Comparison of ENCODE assay signal across 8 mouse cellular contexts in the genomic region with DNA sequence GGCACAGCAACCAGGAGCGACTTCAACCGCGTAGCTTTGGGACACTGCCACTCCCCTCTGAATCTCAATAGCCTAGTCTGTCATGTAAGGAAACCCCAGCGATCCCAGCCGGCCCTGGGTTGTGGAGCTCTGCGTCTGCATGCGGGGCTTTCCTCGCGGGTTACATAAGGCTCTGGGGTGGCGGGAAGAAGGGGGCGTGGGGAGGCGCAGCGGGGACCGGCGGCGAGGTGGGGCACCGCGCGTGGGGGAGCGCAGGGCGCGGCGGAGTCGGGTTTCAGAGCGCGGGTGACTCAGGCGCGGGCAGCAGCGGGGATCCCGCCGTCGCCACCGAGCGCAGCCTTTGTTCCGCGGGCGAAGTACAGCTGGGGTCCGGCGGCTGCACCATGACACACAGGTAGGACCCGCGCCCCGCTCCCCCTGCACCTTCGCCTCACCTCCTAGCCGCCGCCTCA. TPM values are rescaled to one million over a fixed set of nuclear protein-coding genes. Genes with fewer than 3 reads are reported as not detected.
DNase-seq lines count a peak whose midpoint lies in the region; ATAC-seq and TF ChIP-seq lines count a peak whose summit lies in the region.

Gene Col15a1, plus strand, starts transcription at position 193 of the 452 bp plus-strand sequence.

- no peaks in the 10 kb centered on the region for H3K9me3 ChIP-seq in embryonic facial prominence, embryonic 12.5 days
- H3K9me3 ChIP-seq in heart, embryonic 12.5 days (replicated peaks) = no peaks in the 10 kb centered on the region
- H3K9me3 ChIP-seq in limb, embryonic 15.5 days = no peaks in the 10 kb centered on the region
- H3K9me3 ChIP-seq in stomach, embryonic 16.5 days (replicated peaks; ENCODE audit: control insufficient read depth, low read length) = no peaks in the 10 kb centered on the region

- H3K27me3 ChIP-seq in embryonic facial prominence, embryonic 12.5 days = peaks cover 62% of the 10 kb centered on the region
- peaks cover 82% of the 10 kb centered on the region for H3K27me3 ChIP-seq in heart, embryonic 12.5 days (replicated peaks)
- H3K27me3 ChIP-seq in limb, embryonic 15.5 days = peaks cover 57% of the 10 kb centered on the region
- H3K27me3 ChIP-seq in stomach, embryonic 16.5 days (ENCODE audit: control insufficient read depth, insufficient read depth, low read length) = peaks cover 34% of the 10 kb centered on the region
- no peaks in the 10 kb centered on the region; the same call in 1 of the 2 replicates for H3K27me3 ChIP-seq in cerebellum, adult 2 months (ENCODE audit: control insufficient read depth, insufficient read depth, low read length)

- WGBS in embryonic facial prominence, embryonic 12.5 days = under 1% methylated on average over 41 of the region's 45 CpGs
- WGBS in heart, embryonic 12.5 days = under 1% methylated on average over 45 of the region's 45 CpGs
- under 1% methylated on average over 36 of the region's 45 CpGs for WGBS in limb, embryonic 15.5 days
- WGBS in stomach, embryonic 16.5 days = under 1% methylated on average over 25 of the region's 45 CpGs
- WGBS in cerebellum, adult 2 months = under 1% methylated on average over 45 of the region's 45 CpGs

- 0 out of 2 replicates have a peak, but pooled peaks have one; percentile 24 for ATAC-seq in embryonic facial prominence, embryonic 12.5 days (ENCODE audit: insufficient number of reproducible peaks, insufficient read depth, low FRiP score, low TSS enrichment)
- no peak for ATAC-seq in heart, embryonic 12.5 days (ENCODE audit: insufficient number of reproducible peaks, low FRiP score)
- 0 out of 2 replicates have a peak, but pooled peaks have one; percentile 25 for ATAC-seq in limb, embryonic 15.5 days (ENCODE audit: insufficient number of reproducible peaks, low FRiP score, low TSS enrichment, low read depth)
- ATAC-seq in stomach, embryonic 16.5 days (ENCODE audit: insufficient read depth, low FRiP score) = no peak
- no peak for ATAC-seq in inflammation-experienced regulatory T-cells, adult 6 months

- H3K27ac ChIP-seq in embryonic facial prominence, embryonic 12.5 days = 0 out of 2 replicates have a peak within 1 kb of the TSS, but pooled peaks have one; percentile 17
- H3K27ac ChIP-seq in heart, embryonic 12.5 days (ENCODE audit: poor library complexity, severe bottlenecking) = no peak within 1 kb of the TSS
- peak within 1 kb of the TSS; percentile 54 for H3K27ac ChIP-seq in limb, embryonic 15.5 days
- H3K27ac ChIP-seq in stomach, embryonic 16.5 days (ENCODE audit: low read length) = peak within 1 kb of the TSS; percentile 24
- H3K27ac ChIP-seq in cerebellum, adult 2 months (ENCODE audit: insufficient read depth, low read length) = no peak within 1 kb of the TSS

- H3K9ac ChIP-seq in embryonic facial prominence, embryonic 12.5 days = peak within 1 kb of the TSS; percentile 47
- 0 out of 2 replicates have a peak within 1 kb of the TSS, but pooled peaks have one; percentile 4 for H3K9ac ChIP-seq in heart, embryonic 12.5 days
- H3K9ac ChIP-seq in limb, embryonic 15.5 days = peak within 1 kb of the TSS; percentile 47
- peak within 1 kb of the TSS; percentile 77 for H3K9ac ChIP-seq in stomach, embryonic 16.5 days (ENCODE audit: low read length)

- TF ChIP-seq POLR2A in cerebellum, adult 2 months (IDR thresholded peaks at IDR 0.05; ENCODE audit: borderline replicate concordance, insufficient read depth, low read length) = no peak

- H3K36me3 ChIP-seq in embryonic facial prominence, embryonic 12.5 days = no peaks in the 10 kb centered on the region
- no peaks in the 10 kb centered on the region for H3K36me3 ChIP-seq in heart, embryonic 12.5 days
- no peaks in the 10 kb centered on the region for H3K36me3 ChIP-seq in limb, embryonic 15.5 days
- H3K36me3 ChIP-seq in stomach, embryonic 16.5 days (ENCODE audit: control insufficient read depth, insufficient read depth, low read length) = no peaks in the 10 kb centered on the region

- H3K4me1 ChIP-seq in embryonic facial prominence, embryonic 12.5 days = 0 out of 2 replicates have a peak, but pooled peaks cover 9% of the 10 kb centered on the region
- peaks cover 17% of the 10 kb centered on the region for H3K4me1 ChIP-seq in heart, embryonic 12.5 days (replicated peaks)
- peaks cover 25% of the 10 kb centered on the region for H3K4me1 ChIP-seq in limb, embryonic 15.5 days
- peaks cover 24% of the 10 kb centered on the region for H3K4me1 ChIP-seq in stomach, embryonic 16.5 days (ENCODE audit: control insufficient read depth, insufficient read depth, low read length)
- peaks cover 5% of the 10 kb centered on the region for H3K4me1 ChIP-seq in cerebellum, adult 2 months (ENCODE audit: control insufficient read depth, insufficient read depth, low read length)

- H3K4me3 ChIP-seq in embryonic facial prominence, embryonic 12.5 days = peak within 1 kb of the TSS; percentile 51
- H3K4me3 ChIP-seq in heart, embryonic 12.5 days = peak within 1 kb of the TSS; percentile 48
- H3K4me3 ChIP-seq in limb, embryonic 15.5 days = peak within 1 kb of the TSS; percentile 55
- H3K4me3 ChIP-seq in stomach, embryonic 16.5 days (replicated peaks; ENCODE audit: low read length) = peak within 1 kb of the TSS; percentile 57
- no peak within 1 kb of the TSS for H3K4me3 ChIP-seq in cerebellum, adult 2 months (replicated peaks; ENCODE audit: insufficient read depth, low read depth, low read length)

- TF ChIP-seq CTCF in cerebellum, adult 2 months (IDR thresholded peaks at IDR 0.05; ENCODE audit: borderline replicate concordance, insufficient read depth, low read depth, low read length) = no peak

- peak; percentile 22 for DNase-seq in right cerebral cortex, postnatal 4 days
- no peak for DNase-seq in right cerebral cortex, postnatal 25 days
- DNase-seq in cerebellum, adult 2 months = no peak

- H3K4me2 ChIP-seq in embryonic facial prominence, embryonic 12.5 days (replicated peaks) = peak within 1 kb of the TSS; percentile 94
- H3K4me2 ChIP-seq in heart, embryonic 12.5 days = peak within 1 kb of the TSS; percentile 83
- H3K4me2 ChIP-seq in limb, embryonic 15.5 days = peak within 1 kb of the TSS; percentile 91
- peak within 1 kb of the TSS; percentile 70 for H3K4me2 ChIP-seq in stomach, embryonic 16.5 days (ENCODE audit: low read depth, low read length)

RNA-seq across cellular contexts. Expression of gene Col15a1, which starts in this region (rescaled TPM):
- 14.7 and 15.4 TPM in 2 replicates for polyA plus RNA-seq in embryonic facial prominence, embryonic 12.5 days (2016; fragmentation: Nextera tagmentation; extraction: Ambion mirVana)
- polyA plus RNA-seq in heart, embryonic 12.5 days (2016; fragmentation: Nextera tagmentation; extraction: Ambion mirVana) = 2.2 and 2.4 TPM in 2 replicates
- 25.0 and 26.9 TPM in 2 replicates for polyA plus RNA-seq in limb, embryonic 15.5 days (2015; fragmentation: Nextera tagmentation; extraction: Ambion mirVana)
- 34.0 and 38.3 TPM in 2 replicates for polyA plus RNA-seq in stomach, embryonic 16.5 days (2015; fragmentation: Nextera tagmentation; extraction: Ambion mirVana)
- 3.9 and 5.3 TPM in 2 replicates for polyA plus RNA-seq in cerebellum, adult 2 months (2012; rRNA removed)
- 1 to 10 TPM in 2 of 3 experiments, under 1 TPM in 1; 0.45 to 2.2 (median 1.6) TPM for polyA plus RNA-seq in inflammation-experienced regulatory T-cells, adult 6 months (2017; shearing (Covaris generic))

Comparison
In these comparisons a context has a peak if more than half of its experiments do, and no peak if none do; other contexts are left out.
1. ATAC-seq: peak in embryonic facial prominence, embryonic 12.5 days (single experiment) and limb, embryonic 15.5 days (single experiment); none in heart, embryonic 12.5 days (single experiment), stomach, embryonic 16.5 days (single experiment) and inflammation-experienced regulatory T-cells, adult 6 months (single experiment).
2. H3K27ac ChIP-seq: peak in embryonic facial prominence, embryonic 12.5 days (single experiment), limb, embryonic 15.5 days (single experiment) and stomach, embryonic 16.5 days (single experiment); none in heart, embryonic 12.5 days (single experiment) and cerebellum, adult 2 months (single experiment).
3. H3K9ac ChIP-seq: peak in every context shown above with its lines; median percentile 77 in stomach, embryonic 16.5 days; 47 in embryonic facial prominence, embryonic 12.5 days; 47 in limb, embryonic 15.5 days; 4 in heart, embryonic 12.5 days.
4. Peak in every context shown above with its lines, with median percentiles within 50 percentile points of each other: H3K4me2 ChIP-seq.